Mouse (Mus musculus): Measurements from ENCODE around the gene Olfr748. TPM values are rescaled to one million over a fixed set of nuclear protein-coding genes. Genes with fewer than 3 reads are reported as not detected.
"Not testable (repeated sequence)": the region's sequence is repeated elsewhere in the genome, so short reads cannot be mapped to it uniquely, and the experiment has no call there.

The Olfr748 gene
- polyA plus RNA-seq (2014; fragmentation: Nextera tagmentation; extraction: Ambion mirVana) = not detected in 2 replicates

- no peak within 1 kb of the TSS for H3K4me2 ChIP-seq
- WGBS (ENCODE audit: insufficient replicate concordance) = 62% methylated on average over 1 of the region's 1 CpGs
- no peaks in the 10 kb centered on the region for H3K4me1 ChIP-seq (ENCODE audit: control insufficient read depth, insufficient read depth, low read length)
- no peak within 1 kb of the TSS for H3K4me3 ChIP-seq (ENCODE audit: low read depth, low read length)
- H3K9me3 ChIP-seq (replicated peaks; ENCODE audit: control insufficient read depth, low read length) = no peaks in the 10 kb centered on the region
- H3K27ac ChIP-seq (ENCODE audit: low read depth, low read length) = no peak within 1 kb of the TSS
- H3K9ac ChIP-seq (ENCODE audit: low read depth, low read length) = no peak within 1 kb of the TSS
- no peak for ATAC-seq (replicated peaks; ENCODE audit: insufficient number of reproducible peaks, low FRiP score, low TSS enrichment)
- H3K27me3 ChIP-seq (ENCODE audit: control insufficient read depth, insufficient read depth, low read length) = no peaks in the 10 kb centered on the region
- H3K36me3 ChIP-seq (ENCODE audit: control insufficient read depth, insufficient read depth, low read length) = no peaks in the 10 kb centered on the region
Observed at GRCm38 (mm10) chr14:50707073-50707472, at the start of gene Olfr748. TSS of gene Olfr748 (plus strand) at chr14:50707373.

- Histone ChIP-seq H3K9me3 (replicated peaks; ENCODE audit: control insufficient read depth, low read length) (no peaks in the 10 kb centered on the region), H3K27ac (ENCODE audit: low read depth, low read length) (no peak within 1 kb of the TSS), H3K27me3 (ENCODE audit: control insufficient read depth, insufficient read depth, low read length) (no peaks in the 10 kb centered on the region), H3K36me3 (ENCODE audit: control insufficient read depth, insufficient read depth, low read length) (no peaks in the 10 kb centered on the region), H3K4me2 (no peak within 1 kb of the TSS), H3K4me3 (ENCODE audit: low read depth, low read length) (no peak within 1 kb of the TSS), H3K4me1 (ENCODE audit: control insufficient read depth, insufficient read depth, low read length) (no peaks in the 10 kb centered on the region), H3K9ac (ENCODE audit: low read depth, low read length) (no peak within 1 kb of the TSS)
- ATAC-seq (replicated peaks; ENCODE audit: insufficient number of reproducible peaks, low FRiP score, low TSS enrichment) = no peak
- WGBS (ENCODE audit: insufficient replicate concordance) = 79% methylated on average over 3 of the region's 3 CpGs
Observed at GRCm38 (mm10) chr14:50693106-50693505, 14.1 kb upstream of the Olfr748 start, which contains the start of gene Olfr747. TSS of gene Olfr747 (minus strand) at chr14:50693206.

- not testable (repeated sequence) for H3K4me2 ChIP-seq; H3K9me3 ChIP-seq (replicated peaks; ENCODE audit: control insufficient read depth, low read length); ATAC-seq (replicated peaks; ENCODE audit: insufficient number of reproducible peaks, low FRiP score, low TSS enrichment); H3K36me3 ChIP-seq (ENCODE audit: control insufficient read depth, insufficient read depth, low read length); H3K9ac ChIP-seq (ENCODE audit: low read depth, low read length); H3K4me3 ChIP-seq (ENCODE audit: low read depth, low read length); H3K27me3 ChIP-seq (ENCODE audit: control insufficient read depth, insufficient read depth, low read length); H3K4me1 ChIP-seq (ENCODE audit: control insufficient read depth, insufficient read depth, low read length); H3K27ac ChIP-seq (ENCODE audit: low read depth, low read length)
- 88% methylated on average over 15 of the region's 15 CpGs for WGBS (ENCODE audit: insufficient replicate concordance)
Observed at GRCm38 (mm10) chr14:50719875-50720274, 12.7 kb downstream of the Olfr748 start.

- H3K4me1 ChIP-seq (ENCODE audit: control insufficient read depth, insufficient read depth, low read length); H3K36me3 ChIP-seq (ENCODE audit: control insufficient read depth, insufficient read depth, low read length); H3K27ac ChIP-seq (ENCODE audit: low read depth, low read length); H3K4me3 ChIP-seq (ENCODE audit: low read depth, low read length); H3K9ac ChIP-seq (ENCODE audit: low read depth, low read length); H3K4me2 ChIP-seq; ATAC-seq (replicated peaks; ENCODE audit: insufficient number of reproducible peaks, low FRiP score, low TSS enrichment); H3K9me3 ChIP-seq (replicated peaks; ENCODE audit: control insufficient read depth, low read length); H3K27me3 ChIP-seq (ENCODE audit: control insufficient read depth, insufficient read depth, low read length): not testable (repeated sequence)
- 70% methylated on average over 3 of the region's 4 CpGs for WGBS (ENCODE audit: insufficient replicate concordance)
Observed at GRCm38 (mm10) chr14:50722371-50722770, 15.2 kb downstream of the Olfr748 start.

- H3K27me3 ChIP-seq (ENCODE audit: control insufficient read depth, insufficient read depth, low read length) = no peaks in the 10 kb centered on the region
- no peak overlapping the region for H3K27ac ChIP-seq (ENCODE audit: low read depth, low read length)
- H3K4me2 ChIP-seq = no peak overlapping the region
- H3K9ac ChIP-seq (ENCODE audit: low read depth, low read length) = no peak overlapping the region
- no peaks in the 10 kb centered on the region for H3K9me3 ChIP-seq (replicated peaks; ENCODE audit: control insufficient read depth, low read length)
- 67% methylated on average over 2 of the region's 2 CpGs for WGBS (ENCODE audit: insufficient replicate concordance)
- ATAC-seq (replicated peaks; ENCODE audit: insufficient number of reproducible peaks, low FRiP score, low TSS enrichment) = no peak
- H3K4me1 ChIP-seq (ENCODE audit: control insufficient read depth, insufficient read depth, low read length) = no peaks in the 10 kb centered on the region
- H3K36me3 ChIP-seq (ENCODE audit: control insufficient read depth, insufficient read depth, low read length) = no peaks in the 10 kb centered on the region
- no peak overlapping the region for H3K4me3 ChIP-seq (ENCODE audit: low read depth, low read length)
Observed at GRCm38 (mm10) chr14:50740334-50740733, 33.2 kb downstream of the Olfr748 start.

- H3K4me1 ChIP-seq (ENCODE audit: control insufficient read depth, insufficient read depth, low read length) = no peaks in the 10 kb centered on the region
- ATAC-seq (replicated peaks; ENCODE audit: insufficient number of reproducible peaks, low FRiP score, low TSS enrichment) = no peak
- no peak overlapping the region for H3K27ac ChIP-seq (ENCODE audit: low read depth, low read length)
- no peaks in the 10 kb centered on the region for H3K9me3 ChIP-seq (replicated peaks; ENCODE audit: control insufficient read depth, low read length)
- no peaks in the 10 kb centered on the region for H3K36me3 ChIP-seq (ENCODE audit: control insufficient read depth, insufficient read depth, low read length)
- no peaks in the 10 kb centered on the region for H3K27me3 ChIP-seq (ENCODE audit: control insufficient read depth, insufficient read depth, low read length)
- H3K9ac ChIP-seq (ENCODE audit: low read depth, low read length) = no peak overlapping the region
- H3K4me2 ChIP-seq = no peak overlapping the region
- H3K4me3 ChIP-seq (ENCODE audit: low read depth, low read length) = no peak overlapping the region
- 70% methylated on average over 2 of the region's 2 CpGs for WGBS (ENCODE audit: insufficient replicate concordance)
Observed at GRCm38 (mm10) chr14:50741584-50741983, 34.4 kb downstream of the Olfr748 start.

- no peak within 1 kb of the TSS for H3K9ac ChIP-seq (ENCODE audit: low read depth, low read length)
- no peak for ATAC-seq (replicated peaks; ENCODE audit: insufficient number of reproducible peaks, low FRiP score, low TSS enrichment)
- H3K9me3 ChIP-seq (replicated peaks; ENCODE audit: control insufficient read depth, low read length) = no peaks in the 10 kb centered on the region
- no peaks in the 10 kb centered on the region for H3K4me1 ChIP-seq (ENCODE audit: control insufficient read depth, insufficient read depth, low read length)
- H3K4me3 ChIP-seq (ENCODE audit: low read depth, low read length) = no peak within 1 kb of the TSS
- H3K27me3 ChIP-seq (ENCODE audit: control insufficient read depth, insufficient read depth, low read length) = no peaks in the 10 kb centered on the region
- H3K36me3 ChIP-seq (ENCODE audit: control insufficient read depth, insufficient read depth, low read length) = no peaks in the 10 kb centered on the region
- no peak within 1 kb of the TSS for H3K4me2 ChIP-seq
- no peak within 1 kb of the TSS for H3K27ac ChIP-seq (ENCODE audit: low read depth, low read length)
Observed at GRCm38 (mm10) chr14:50744994-50745393, 37.8 kb downstream of the Olfr748 start, which contains the start of gene Olfr749. TSS of gene Olfr749 (minus strand) at chr14:50745094.

GRCm38 (mm10) chr14:50758416-50759085, 51.4 kb downstream of the Olfr748 start:
- H3K27me3 ChIP-seq (ENCODE audit: control insufficient read depth, insufficient read depth, low read length) = no peaks in the 10 kb centered on the region
- H3K36me3 ChIP-seq (ENCODE audit: control insufficient read depth, insufficient read depth, low read length) = no peaks in the 10 kb centered on the region
- H3K4me3 ChIP-seq (ENCODE audit: low read depth, low read length) = no peak overlapping the region
- no peak overlapping the region for H3K4me2 ChIP-seq
- H3K4me1 ChIP-seq (ENCODE audit: control insufficient read depth, insufficient read depth, low read length) = no peaks in the 10 kb centered on the region
- H3K9me3 ChIP-seq (replicated peaks; ENCODE audit: control insufficient read depth, low read length) = no peaks in the 10 kb centered on the region
- WGBS (ENCODE audit: insufficient replicate concordance) = 67% methylated on average over 5 of the region's 5 CpGs
- no peak for ATAC-seq (replicated peaks; ENCODE audit: insufficient number of reproducible peaks, low FRiP score, low TSS enrichment)
- no peak overlapping the region for H3K9ac ChIP-seq (ENCODE audit: low read depth, low read length)
- H3K27ac ChIP-seq (ENCODE audit: low read depth, low read length) = no peak overlapping the region

Measured in heart, embryonic 11.5 days (tissue).